1 mouse cellular context compared by ENCODE assay signal in the genomic region with DNA sequence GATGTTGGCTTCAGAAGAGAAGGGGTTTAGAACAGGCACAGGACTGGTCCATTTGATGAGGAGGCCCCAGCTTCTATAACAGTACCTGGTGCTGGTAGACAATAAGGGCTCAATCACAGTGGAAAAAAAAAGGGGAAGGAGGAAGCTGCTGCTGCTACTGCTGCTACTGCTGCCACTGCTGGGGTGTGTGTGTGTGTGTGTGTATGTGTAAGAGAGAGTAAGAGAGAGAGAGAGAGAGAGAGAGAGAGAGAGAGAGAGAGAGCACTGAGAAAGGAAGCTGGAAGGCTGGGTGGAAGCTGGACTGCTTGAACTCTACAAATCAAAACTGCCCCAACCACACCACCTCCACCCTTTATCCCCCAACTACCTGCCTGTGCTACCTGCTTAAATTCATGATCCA.
TF ChIP-seq lines count a peak whose summit lies in the region.

No protein-coding gene starts in this region.

TF ChIP-seq in MEL, 35 proteins besides CTCF, POLR2A, EP300 and RAD21 (continued from another document):
- TF ChIP-seq TAL1 (IDR thresholded peaks at IDR 0.05; ENCODE audit: low read length) (no peak), RCOR1 (IDR thresholded peaks at IDR 0.05; ENCODE audit: low read depth, low read length) (no peak), MYB (IDR thresholded peaks at IDR 0.05; ENCODE audit: low read depth, low read length) (no peak), TCF12 (IDR thresholded peaks at IDR 0.05; ENCODE audit: low read depth, low read length) (no peak), CHD2 (IDR thresholded peaks at IDR 0.05; ENCODE audit: low read length) (no peak), CHD1 (IDR thresholded peaks at IDR 0.05; ENCODE audit: low read depth, low read length) (no peak), USF1 (IDR thresholded peaks at IDR 0.05; ENCODE audit: low read depth, low read length) (no peak), ELF1 (IDR thresholded peaks at IDR 0.05; ENCODE audit: low read depth, low read length) (no peak), SMC3 (IDR thresholded peaks at IDR 0.05; ENCODE audit: low read depth, low read length) (no peak), NELFE (IDR thresholded peaks at IDR 0.05; ENCODE audit: low read depth, low read length) (no peak), ZC3H11A (IDR thresholded peaks at IDR 0.05; ENCODE audit: low read depth, low read length) (no peak), NRF1 (IDR thresholded peaks at IDR 0.05; ENCODE audit: insufficient read depth, low read depth, low read length, poor library complexity, severe bottlenecking) (no peak), MEF2A (IDR thresholded peaks at IDR 0.05; ENCODE audit: extremely low read depth, insufficient replicate concordance, low read depth, low read length, poor library complexity, severe bottlenecking) (no peak), GATA1 (IDR thresholded peaks at IDR 0.05; ENCODE audit: low read depth, low read length) (no peak), ZMIZ1 (IDR thresholded peaks at IDR 0.05; ENCODE audit: low read depth, low read length) (no peak), POLR2AphosphoS5 (IDR thresholded peaks at IDR 0.05; ENCODE audit: borderline replicate concordance, low read depth, low read length) (no peak)
TF ChIP-seq in MEL: peak in this region for 3.
